Mouse (Mus musculus) liver, postnatal 0 days (tissue): ENCODE data around the gene Gm10330.
"Not testable (repeated sequence)": the region's sequence is repeated elsewhere in the genome, so short reads cannot be mapped to it uniquely, and the experiment has no call there.

Experiments used
- CTCF ChIP-seq: sonication (generic); IDR thresholded peaks from 2 replicates; pipeline ENCODE4 v1.5.1; 2016; ENCODE audit warnings: antibody characterized with exemption, low read depth
- EP300 ChIP-seq: IDR thresholded peaks from 2 replicates; pipeline ENCODE4 v1.6.1; 2016; ENCODE audit warnings: antibody characterized with exemption, low read depth, mild to moderate bottlenecking

DNA sequence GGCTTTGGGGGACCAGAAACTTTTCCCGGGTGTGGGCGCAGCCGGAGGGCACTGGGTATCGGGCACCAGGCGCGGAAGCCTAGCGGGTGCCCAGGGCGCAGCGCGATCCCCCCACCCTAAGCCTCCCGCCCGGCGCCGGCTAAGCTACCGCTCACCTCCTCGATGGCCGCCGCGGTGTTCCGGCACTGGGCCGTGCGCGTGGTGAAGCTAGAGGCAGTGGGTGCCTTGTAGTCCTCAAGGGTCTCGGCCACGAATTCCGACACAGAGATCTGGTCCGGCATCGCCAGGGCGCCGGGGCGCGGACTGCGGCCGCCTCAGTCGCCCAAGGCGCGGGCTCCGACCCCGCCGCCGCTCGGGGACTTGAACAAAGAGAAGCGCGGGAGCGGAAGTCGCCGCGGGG lies 20.3 kb upstream of the Gm10330 start:
- not testable (repeated sequence) for TF ChIP-seq CTCF, EP300
